Mouse (Mus musculus): ENCODE measurements around the gene Cnnm4.

DNA sequence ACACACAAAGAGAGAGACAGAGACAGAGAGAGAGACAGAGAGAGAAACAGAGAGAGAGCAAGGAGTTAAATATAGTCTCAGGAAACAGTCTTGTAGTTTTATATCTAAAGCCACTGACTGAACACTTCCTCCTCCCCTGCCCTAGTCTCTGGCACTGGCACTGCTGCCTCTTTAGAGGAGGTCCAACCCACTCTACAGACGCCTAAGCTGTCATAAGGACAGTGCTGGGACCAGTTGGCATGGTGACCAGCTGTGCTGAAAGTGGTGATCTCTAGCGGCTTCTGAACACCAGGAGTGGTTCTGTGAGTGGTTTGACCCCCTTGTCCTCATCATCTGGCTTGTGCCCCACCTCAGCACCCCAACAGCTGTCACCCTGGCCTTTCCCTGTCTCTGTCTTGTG lies 9.6 kb upstream of the Cnnm4 start:
- TF ChIP-seq CTCF (IDR thresholded peaks at IDR 0.05; ENCODE audit: low read depth, low read length) (no peak), POLR2A (IDR thresholded peaks at IDR 0.05; ENCODE audit: extremely low read depth, insufficient read depth, low read length) (no peak)

Measured in liver, adult 2 months (tissue).